Mouse (Mus musculus) yolk sac, embryonic 10.5 days (tissue): Measurements from ENCODE around the gene Ccdc127.

Experiments
- DNase-seq: peaks from one replicate; pipeline ENCODE4 v3.0.0-alpha.2; 2017; ENCODE audit warnings: low spot score

Gene Ccdc127

GRCm38 (mm10) chr13:74349566-74350434 lies at the start of gene Ccdc127, which contains the start of gene Sdha:
Gene Ccdc127 (plus strand): TSS chr13:74350309.
Gene Sdha (minus strand): TSS chr13:74350280.
- DNase-seq: peak; percentile 96

DNA sequence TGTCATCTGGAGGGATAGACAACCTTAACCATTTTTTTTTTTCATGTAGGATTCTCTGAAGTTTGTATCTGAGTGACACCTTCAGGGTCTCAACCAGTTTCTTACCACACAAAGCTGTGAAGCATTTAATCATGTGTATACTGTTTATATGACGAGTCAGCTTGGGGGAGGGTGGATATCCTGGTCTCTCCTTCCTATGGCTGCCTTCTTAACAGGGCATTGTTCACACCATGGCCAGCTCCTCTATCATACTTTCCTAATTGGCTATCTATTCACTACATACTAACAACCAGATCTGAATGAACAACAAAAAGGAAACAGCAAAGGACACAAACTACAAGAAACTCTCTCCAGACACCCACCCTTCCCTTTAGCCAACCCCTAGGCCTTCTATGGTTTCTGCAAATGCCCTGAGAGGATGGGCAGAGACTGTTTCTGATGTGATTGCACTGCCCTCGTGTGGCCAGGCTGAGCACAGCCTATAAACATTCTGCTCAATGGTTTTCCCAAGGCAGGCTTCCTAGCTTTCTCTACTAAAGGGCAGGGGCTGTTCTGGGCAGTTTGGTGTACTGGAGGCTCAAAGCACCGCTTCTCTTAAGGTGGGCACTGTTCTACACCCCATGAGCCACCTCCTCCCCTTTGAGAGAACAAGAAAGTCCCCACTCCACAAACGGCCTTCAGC lies 49.0 kb upstream of the Ccdc127 start:
- DNase-seq: peak; percentile 47

DNA sequence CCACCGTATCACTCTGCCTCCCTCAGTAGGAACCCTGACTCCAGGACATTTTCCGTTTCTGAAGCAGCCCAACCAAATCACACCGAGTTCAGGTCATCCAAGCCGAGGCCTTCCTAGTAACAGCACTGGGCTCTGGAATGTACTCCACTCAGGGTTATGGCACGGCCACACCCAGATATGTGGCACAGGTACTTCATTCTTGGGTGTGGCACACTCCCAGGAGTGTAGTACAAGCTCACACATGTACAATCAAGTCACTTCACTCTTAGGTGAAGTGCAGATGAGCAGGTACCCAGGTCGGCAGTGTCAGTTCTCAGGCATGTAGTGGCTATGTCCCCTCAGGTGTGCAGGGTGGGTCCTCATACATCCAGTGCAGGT lies 48.5 kb upstream of the Ccdc127 start:
- no peak for DNase-seq

DNA sequence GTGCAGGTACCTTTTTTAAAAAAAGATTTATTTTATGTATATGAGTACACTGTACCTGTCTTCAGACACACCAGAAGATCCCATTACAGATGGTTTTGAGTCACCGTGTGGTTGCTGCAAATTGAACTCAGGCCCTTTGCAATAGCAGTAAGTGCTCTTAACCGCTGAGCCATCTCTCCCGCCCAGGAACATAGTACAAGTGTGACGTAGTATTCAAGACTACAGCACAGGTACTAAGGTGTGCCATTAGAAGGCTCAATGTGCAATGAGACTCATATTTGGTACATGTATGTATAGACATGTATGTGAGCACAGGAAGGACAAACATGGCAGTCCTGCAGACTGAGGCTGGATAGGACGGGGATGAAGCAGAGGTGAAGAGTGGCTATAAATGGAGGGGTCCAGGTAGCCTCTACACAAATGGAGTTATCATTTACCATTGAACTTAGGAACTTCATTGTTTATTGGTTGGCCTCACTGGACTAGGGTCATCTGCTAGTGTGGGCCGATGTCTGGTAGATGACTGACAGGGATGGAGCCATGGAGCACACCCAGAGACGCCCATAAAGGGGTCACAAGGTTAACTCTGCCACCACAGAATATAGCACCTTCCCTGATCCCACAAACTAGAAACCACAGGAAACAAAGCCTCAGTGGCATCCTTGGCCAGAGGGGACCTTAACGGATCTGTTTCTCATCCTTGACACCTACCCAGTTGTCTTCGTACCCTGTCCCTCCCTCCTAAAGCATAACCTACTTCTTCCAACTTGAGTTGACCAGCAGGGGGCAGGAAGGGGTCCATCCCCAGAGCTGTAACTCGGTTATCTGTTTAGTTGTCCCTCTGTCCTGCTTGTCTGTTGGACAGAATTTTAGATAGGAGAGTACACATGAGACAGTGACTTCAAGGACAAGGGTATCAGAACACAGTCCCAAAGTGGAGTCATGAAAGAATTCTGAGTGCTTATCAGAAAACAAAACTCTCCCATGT lies 47.8 kb upstream of the Ccdc127 start:
- no peak for DNase-seq

DNA sequence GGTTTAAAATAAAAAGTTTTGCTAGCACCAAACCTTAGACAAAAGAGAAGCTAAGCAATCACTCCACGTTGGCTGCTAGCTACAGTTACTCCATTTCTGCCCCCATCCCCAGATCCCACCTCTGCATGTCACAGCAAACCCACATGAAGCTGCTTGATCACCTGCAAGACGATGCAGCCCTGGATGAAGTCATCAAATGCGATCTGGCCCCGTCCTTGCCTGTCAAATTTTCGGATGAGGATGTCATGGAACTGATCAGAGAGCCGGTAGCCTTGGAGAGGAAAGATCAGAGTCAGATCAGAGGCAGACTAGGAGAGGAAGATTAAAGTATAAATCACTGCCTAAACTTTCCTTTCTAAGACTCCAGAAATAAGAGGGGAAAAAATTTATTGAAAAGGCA lies 44.7 kb upstream of the Ccdc127 start:
- no peak for DNase-seq

GRCm38 (mm10) chr13:74305780-74306179 lies 44.3 kb upstream of the Ccdc127 start:
- no peak for DNase-seq

DNA sequence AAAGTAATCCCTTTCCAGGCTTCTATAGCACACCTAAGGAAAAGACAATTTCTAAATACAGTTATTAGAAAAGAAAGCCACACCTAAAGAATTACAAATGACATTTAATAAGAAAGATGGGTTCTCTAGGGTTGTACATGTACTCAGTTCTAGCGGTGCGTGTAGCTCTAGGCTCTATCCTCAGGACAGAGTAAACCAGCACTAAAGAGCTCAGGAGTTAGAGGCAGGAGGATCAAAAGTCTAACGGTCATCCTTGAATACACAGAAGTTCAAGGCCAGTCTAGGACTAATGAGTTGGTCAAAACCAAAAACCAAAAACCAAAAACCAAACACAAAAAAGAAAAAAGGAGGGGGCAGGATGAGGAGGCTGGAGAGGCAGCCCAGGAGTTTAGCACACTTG lies 35.5 kb upstream of the Ccdc127 start:
- DNase-seq: no peak

- DNase-seq: peak; percentile 54
Observed at GRCm38 (mm10) chr13:74316386-74316785, 33.7 kb upstream of the Ccdc127 start.

DNA sequence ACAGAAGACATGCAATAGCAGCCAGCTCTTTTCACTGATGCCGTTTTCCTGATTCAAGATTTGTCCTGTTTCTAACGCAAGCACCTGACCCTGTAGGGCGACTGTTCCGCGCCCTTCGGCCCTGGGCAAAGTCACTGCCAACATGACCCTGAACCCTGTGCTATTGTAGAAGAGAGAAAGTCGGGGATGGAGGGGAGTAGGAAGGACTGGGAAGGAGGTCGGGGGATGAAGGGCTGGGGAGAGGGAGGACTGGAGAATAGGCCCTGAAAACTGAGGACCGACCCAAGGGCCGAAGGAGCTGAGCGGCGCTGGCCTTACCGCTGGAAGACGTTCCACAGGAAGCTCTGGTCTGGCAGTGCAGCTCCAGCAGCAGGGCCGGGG lies 33.3 kb upstream of the Ccdc127 start:
- no peak for DNase-seq

- peak; percentile 97 for DNase-seq
Observed at GRCm38 (mm10) chr13:74317170-74317849, 32.8 kb upstream of the Ccdc127 start, which contains the start of gene Pdcd6. Gene Pdcd6 (minus strand): TSS chr13:74317580.

- DNase-seq: no peak
Observed at GRCm38 (mm10) chr13:74329321-74329720, 20.8 kb upstream of the Ccdc127 start.

DNA sequence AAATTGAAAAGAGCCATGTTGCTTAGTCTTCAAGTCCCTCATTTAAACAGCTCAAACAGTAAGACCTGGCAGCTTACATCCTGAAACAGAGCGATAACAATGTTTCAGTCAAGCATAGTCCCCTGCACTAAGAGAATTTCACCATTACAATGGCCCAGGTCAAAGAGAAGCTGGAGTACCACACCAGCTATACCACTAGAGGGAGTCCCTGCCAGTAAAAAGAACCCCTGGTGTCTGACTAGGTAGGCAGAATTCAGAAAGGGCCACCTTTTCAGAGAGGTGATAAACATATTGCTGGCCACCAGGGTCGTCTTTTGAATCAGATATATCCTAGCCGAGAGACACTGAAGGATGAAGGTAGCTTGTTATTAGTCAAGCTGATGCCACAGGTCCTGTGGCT lies 9.1 kb upstream of the Ccdc127 start:
- DNase-seq: peak; percentile 9

GRCm38 (mm10) chr13:74350435-74350906 lies 362 bp downstream of the Ccdc127 start:
- DNase-seq: no peak

- DNase-seq: no peak
Observed at GRCm38 (mm10) chr13:74356491-74356890, 6.4 kb downstream of the Ccdc127 start.

DNA sequence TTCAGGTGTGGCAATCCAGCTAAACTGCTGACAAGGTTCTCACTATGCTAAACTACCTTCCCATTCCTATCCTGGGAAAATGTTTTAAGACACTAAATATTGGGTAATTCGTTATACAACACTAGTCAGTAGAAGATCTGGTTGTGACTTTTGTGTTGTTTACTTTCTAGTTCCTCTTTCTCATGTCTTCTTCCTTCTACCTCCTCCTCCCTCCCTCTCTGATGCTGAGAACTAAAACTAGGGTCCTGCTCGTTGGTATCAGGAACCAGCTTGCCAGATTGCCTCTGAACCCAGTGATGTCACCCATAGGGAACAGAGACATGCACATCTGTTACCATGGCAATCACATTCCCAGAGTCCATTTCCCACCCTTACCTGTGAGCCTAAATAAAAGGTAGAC lies 12.1 kb downstream of the Ccdc127 start:
- DNase-seq: no peak

- no peak for DNase-seq
Observed at GRCm38 (mm10) chr13:74363176-74363858, 13.2 kb downstream of the Ccdc127 start.

- no peak for DNase-seq
Observed at GRCm38 (mm10) chr13:74363859-74364235, 13.7 kb downstream of the Ccdc127 start, which contains the start of gene Lrrc14b. Gene Lrrc14b (minus strand): TSS chr13:74364005.

DNA sequence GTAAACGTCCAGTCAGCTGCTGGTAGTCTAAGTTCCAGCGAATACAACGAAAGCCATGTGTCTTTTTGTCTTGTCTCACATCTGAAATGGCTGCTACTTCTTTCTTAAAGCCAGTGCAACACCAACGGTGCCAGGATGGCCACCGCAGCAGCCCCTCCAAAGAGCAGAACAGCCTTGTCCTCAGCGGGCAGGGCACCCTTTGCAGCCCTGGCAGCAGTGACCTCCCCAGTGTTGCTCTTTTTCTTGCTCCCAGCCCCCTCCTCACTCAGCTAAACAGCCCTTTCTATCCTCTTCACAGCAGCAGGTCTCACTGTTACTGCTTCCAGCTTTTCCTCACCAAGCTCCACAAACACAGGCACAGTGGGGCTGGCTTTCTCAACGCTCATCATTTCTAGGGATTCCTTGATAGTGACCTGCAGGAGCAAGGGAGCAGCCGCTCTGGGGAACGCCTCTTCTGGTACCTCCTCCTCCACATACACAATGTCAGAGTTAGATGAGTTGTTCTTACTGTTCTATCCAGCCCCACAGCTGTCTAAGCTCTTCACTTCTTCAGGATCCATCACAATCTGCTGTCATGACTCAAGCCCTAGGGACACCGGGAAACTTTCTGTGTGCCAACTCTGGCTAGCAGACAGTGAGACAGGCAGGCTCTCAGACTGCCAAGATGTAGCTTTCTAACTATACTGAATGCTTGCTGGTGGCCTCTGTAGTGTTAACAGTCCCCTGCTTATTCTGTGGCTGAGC lies 31.6 kb downstream of the Ccdc127 start:
- DNase-seq: no peak

GRCm38 (mm10) chr13:74382289-74382688 lies 32.2 kb downstream of the Ccdc127 start:
- no peak for DNase-seq

- DNase-seq: no peak
Observed at GRCm38 (mm10) chr13:74389730-74390129, 39.6 kb downstream of the Ccdc127 start.
